Mouse (Mus musculus) liver, embryonic 13.5 days (tissue): Measurements from ENCODE around the gene Dnase1l2. TPM values are rescaled to one million over a fixed set of nuclear protein-coding genes. Genes with fewer than 3 reads are reported as not detected.
"Not testable (repeated sequence)": the region's sequence is repeated elsewhere in the genome, so short reads cannot be mapped to it uniquely, and the experiment has no call there.

Experiments
- ATAC-seq: fragments of 200-750 bp; cut with Nextera tagmentation; 2 replicates; pipeline ENCODE4 v1.8.0; 2017; ENCODE audit warnings: low read depth, mild to moderate bottlenecking, moderate number of reproducible peaks, moderate library complexity
- DNase-seq: peaks from one replicate; pipeline ENCODE4 v3.0.0; 2022
- H3K27ac ChIP-seq: fragments of 300-500 bp; sonication (generic); 2 replicates; pipeline ENCODE4 v1.5.1; 2015; ENCODE audit warnings: moderate library complexity, mild to moderate bottlenecking, inconsistent platforms
- H3K27me3 ChIP-seq: fragments of 300-500 bp; sonication (generic); 2 replicates; pipeline ENCODE4 v1.6.1; 2015; ENCODE audit warnings: mild to moderate bottlenecking, inconsistent platforms
- H3K36me3 ChIP-seq: fragments of 300-500 bp; sonication (generic); 2 replicates; pipeline ENCODE4 v1.6.1; 2015; ENCODE audit warnings: mild to moderate bottlenecking, inconsistent platforms
- H3K4me1 ChIP-seq: fragments of 300-500 bp; sonication (generic); replicated peaks from 2 replicates; pipeline ENCODE4 v1.6.1; 2015; ENCODE audit warnings: inconsistent platforms
- H3K4me2 ChIP-seq: fragments of 300-500 bp; sonication (generic); 2 replicates; pipeline ENCODE4 v1.6.1; 2015; ENCODE audit warnings: inconsistent platforms, mild to moderate bottlenecking, moderate library complexity
- H3K4me3 ChIP-seq: fragments of 300-500 bp; sonication (generic); replicated peaks from 2 replicates; pipeline ENCODE4 v1.5.1; 2015; ENCODE audit warnings: mild to moderate bottlenecking, inconsistent platforms
- H3K9ac ChIP-seq: fragments of 300-500 bp; sonication (generic); 2 replicates; pipeline ENCODE4 v1.6.1; 2015; ENCODE audit warnings: mild to moderate bottlenecking, inconsistent platforms
- H3K9me3 ChIP-seq: fragments of 300-500 bp; sonication (generic); replicated peaks from 2 replicates; pipeline ENCODE4 v1.6.1; 2016; ENCODE audit warnings: inconsistent platforms
- WGBS: fragments of 180-500 bp; shearing (Covaris S2); methylation state at CpG from one replicate; pipeline ENCODE4 v1.1.7; 2015; ENCODE audit not compliant: insufficient replicate concordance; 5-methylcytosine and 5-hydroxymethylcytosine counted together
- polyA plus RNA-seq: library from polyadenylated mRNA; unstranded; fragments of >200 nt; fragmentation: Nextera tagmentation; extraction: Ambion mirVana; gene quantifications from 2 replicates; pipeline ENCODE4 v1.2.1, GENCODE M21; 2015

The Dnase1l2 gene
- polyA plus RNA-seq, 1 experiment from 2014 or later = 0.33 TPM

DNA sequence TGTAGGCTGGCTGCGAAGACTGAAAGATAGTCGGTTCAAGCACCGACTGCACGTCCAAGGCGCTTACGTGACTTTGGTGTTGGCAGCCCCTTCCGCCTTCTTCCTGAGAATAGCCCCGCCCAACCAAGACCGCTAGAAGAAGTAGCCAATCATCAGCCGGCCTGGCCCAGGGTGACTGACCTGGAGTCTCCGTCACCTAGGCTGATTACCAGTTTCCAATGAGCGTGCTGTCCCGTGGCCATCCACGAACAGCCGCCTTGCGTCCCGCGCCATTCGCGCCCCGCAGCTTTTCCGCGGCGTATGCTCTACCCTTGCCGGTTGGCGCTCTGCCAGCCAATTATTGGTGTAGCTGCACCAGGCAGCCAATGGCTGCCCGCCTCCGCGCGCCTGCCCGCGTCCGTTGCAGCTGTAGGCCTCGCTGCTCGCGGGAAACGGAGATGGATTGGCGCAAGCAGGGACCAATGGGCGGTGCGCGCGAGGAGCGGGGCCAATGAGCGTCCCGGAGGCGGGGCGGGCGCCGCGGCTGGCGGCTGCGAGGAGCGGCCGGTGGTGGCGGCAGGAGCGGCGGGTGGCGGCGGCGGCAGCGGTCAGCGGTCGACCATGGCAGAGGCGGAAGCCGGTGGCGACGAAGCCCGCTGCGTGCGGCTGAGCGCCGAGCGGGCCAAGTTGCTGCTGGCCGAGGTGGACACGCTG lies 27.2 kb upstream of the Dnase1l2 start, which contains the start of the genes E4f1 and Pgp:
E4f1 (minus strand) TSS at position 404 of the 693 bp plus-strand sequence.
Pgp (plus strand) TSS at position 483 of the 693 bp plus-strand sequence.
- Histone ChIP-seq H3K36me3 (peaks cover 38% of the 10 kb centered on the region), H3K27me3 (no peaks in the 10 kb centered on the region), H3K4me2 (peak within 1 kb of the TSS; percentile 97), H3K4me3 (peak within 1 kb of the TSS; percentile 98), H3K9ac (peak within 1 kb of the TSS; percentile 99), H3K9me3 (no peaks in the 10 kb centered on the region), H3K4me1 (peaks cover 33% of the 10 kb centered on the region), H3K27ac (peak within 1 kb of the TSS; percentile 92)
- ATAC-seq = peak; percentile 97
- under 1% methylated on average over 64 of the region's 75 CpGs for WGBS
- DNase-seq = peak; percentile 99

- Histone ChIP-seq H3K9me3 (no peaks in the 10 kb centered on the region), H3K27me3 (no peaks in the 10 kb centered on the region), H3K4me1 (peaks cover 33% of the 10 kb centered on the region), H3K4me2 (peak overlapping the region; percentile 97), H3K27ac (peak overlapping the region; percentile 92), H3K4me3 (peak overlapping the region; percentile 98), H3K9ac (peak overlapping the region; percentile 99), H3K36me3 (peaks cover 31% of the 10 kb centered on the region)
- ATAC-seq (no peak), DNase-seq (no peak)
- 16% methylated on average over 7 of the region's 7 CpGs for WGBS
These were observed 26.5 kb upstream of the Dnase1l2 start for GRCm38 (mm10) chr17:24469336-24469909.

- Histone ChIP-seq H3K36me3 (peaks cover 25% of the 10 kb centered on the region), H3K27ac (no peak overlapping the region), H3K4me1 (peaks cover 30% of the 10 kb centered on the region), H3K4me2 (peak overlapping the region; percentile 14; the same call in 1 of the 2 replicates), H3K9ac (no peak overlapping the region), H3K4me3 (peak overlapping the region; percentile 10; the same call in 1 of the 2 replicates), H3K9me3 (no peaks in the 10 kb centered on the region), H3K27me3 (no peaks in the 10 kb centered on the region)
- no peak for ATAC-seq
- DNase-seq = no peak
- 87% methylated on average over 5 of the region's 5 CpGs for WGBS
These were observed 25.8 kb upstream of the Dnase1l2 start for GRCm38 (mm10) chr17:24468636-24469246.

- H3K36me3 ChIP-seq = no peaks in the 10 kb centered on the region
- H3K27ac ChIP-seq = no peak overlapping the region
- no peaks in the 10 kb centered on the region for H3K27me3 ChIP-seq
- WGBS = 33% methylated on average over 6 of the region's 6 CpGs
- DNase-seq = no peak
- H3K4me1 ChIP-seq = peaks cover 14% of the 10 kb centered on the region
- ATAC-seq = 0 out of 2 replicates have a peak, but pooled peaks have one; percentile 39
- H3K4me3 ChIP-seq = no peak overlapping the region
- no peak overlapping the region for H3K9ac ChIP-seq
- no peaks in the 10 kb centered on the region for H3K9me3 ChIP-seq
- no peak overlapping the region for H3K4me2 ChIP-seq
These were observed 20.6 kb upstream of the Dnase1l2 start for GRCm38 (mm10) chr17:24463374-24464133.

GRCm38 (mm10) chr17:24462932-24463331 lies 20.0 kb upstream of the Dnase1l2 start:
- Histone ChIP-seq H3K27ac (no peak overlapping the region), H3K4me3 (no peak overlapping the region), H3K27me3 (no peaks in the 10 kb centered on the region), H3K9me3 (no peaks in the 10 kb centered on the region), H3K9ac (no peak overlapping the region), H3K4me1 (peaks cover 14% of the 10 kb centered on the region), H3K36me3 (no peaks in the 10 kb centered on the region), H3K4me2 (no peak overlapping the region)
- DNase-seq (no peak), ATAC-seq (no peak)
- 80% methylated on average over 1 of the region's 1 CpGs for WGBS

DNA sequence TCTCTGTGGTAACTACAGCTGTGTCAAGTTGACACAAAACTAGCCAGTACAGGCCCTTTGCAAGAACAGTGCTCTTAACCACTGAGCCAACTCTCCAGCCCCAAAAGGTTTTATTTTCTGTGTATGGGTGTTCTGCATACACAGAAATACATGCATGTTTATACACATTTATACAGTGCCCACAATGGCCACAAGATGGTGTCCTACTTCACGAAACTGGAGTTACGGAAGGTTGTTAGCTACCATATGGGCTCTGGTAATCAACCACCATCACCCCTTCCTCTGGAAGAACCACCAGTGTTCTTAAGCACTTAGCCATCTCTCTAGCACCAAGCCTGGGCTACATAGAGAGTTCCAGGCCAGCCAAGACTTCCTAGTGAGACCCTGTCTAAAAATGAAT lies 18.7 kb upstream of the Dnase1l2 start:
- Histone ChIP-seq H3K4me2 (no peak overlapping the region), H3K27me3 (no peaks in the 10 kb centered on the region), H3K36me3 (no peaks in the 10 kb centered on the region), H3K4me3 (no peak overlapping the region), H3K4me1 (peaks cover 14% of the 10 kb centered on the region), H3K27ac (no peak overlapping the region), H3K9me3 (no peaks in the 10 kb centered on the region), H3K9ac (no peak overlapping the region)
- WGBS = 44% methylated on average over 2 of the region's 2 CpGs
- ATAC-seq = no peak; the same call in 1 of the 2 replicates
- peak; percentile 37 for DNase-seq

DNA sequence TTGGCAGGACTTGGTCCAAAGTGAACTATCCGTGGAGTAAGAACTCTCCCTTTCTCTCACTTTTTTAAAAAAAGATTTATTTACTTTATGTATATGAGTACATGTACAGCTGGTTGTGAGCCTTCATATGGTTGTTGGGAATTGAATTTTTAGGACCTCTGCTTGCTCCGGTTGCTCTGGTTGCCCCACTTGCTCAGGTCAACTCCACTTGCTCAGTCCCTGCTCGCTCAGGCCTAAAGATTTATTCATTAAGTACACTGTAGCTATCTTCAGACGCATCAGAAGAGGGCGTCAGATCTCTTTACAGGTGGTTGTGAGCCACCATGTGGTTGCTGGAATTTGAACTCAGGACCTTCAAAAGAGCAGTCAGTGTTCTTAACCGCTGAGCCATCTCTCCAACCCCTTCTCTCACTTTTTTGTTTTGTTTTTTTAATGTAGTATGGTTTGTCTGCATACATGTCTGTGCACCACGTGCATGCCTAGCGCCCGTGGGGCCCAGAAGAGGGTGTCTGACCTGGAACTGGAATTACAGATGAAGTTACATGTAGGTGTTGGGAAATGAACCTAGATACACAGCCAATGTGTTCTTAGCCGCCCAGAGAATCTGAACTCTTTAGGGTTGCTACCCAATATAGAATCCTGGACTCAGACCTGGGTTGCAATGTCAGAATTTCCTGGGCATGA lies 12.8 kb upstream of the Dnase1l2 start:
- not testable (repeated sequence) for DNase-seq, H3K9me3 ChIP-seq, ATAC-seq, H3K27me3 ChIP-seq, H3K36me3 ChIP-seq
- 41% methylated on average over 10 of the region's 10 CpGs for WGBS
- H3K27ac ChIP-seq = peak overlapping the region; percentile 74
- H3K4me3 ChIP-seq = peak overlapping the region; percentile 77
- peak overlapping the region; percentile 54 for H3K9ac ChIP-seq
- peaks cover 31% of the 10 kb centered on the region for H3K4me1 ChIP-seq
- H3K4me2 ChIP-seq = peak overlapping the region; percentile 79

DNA sequence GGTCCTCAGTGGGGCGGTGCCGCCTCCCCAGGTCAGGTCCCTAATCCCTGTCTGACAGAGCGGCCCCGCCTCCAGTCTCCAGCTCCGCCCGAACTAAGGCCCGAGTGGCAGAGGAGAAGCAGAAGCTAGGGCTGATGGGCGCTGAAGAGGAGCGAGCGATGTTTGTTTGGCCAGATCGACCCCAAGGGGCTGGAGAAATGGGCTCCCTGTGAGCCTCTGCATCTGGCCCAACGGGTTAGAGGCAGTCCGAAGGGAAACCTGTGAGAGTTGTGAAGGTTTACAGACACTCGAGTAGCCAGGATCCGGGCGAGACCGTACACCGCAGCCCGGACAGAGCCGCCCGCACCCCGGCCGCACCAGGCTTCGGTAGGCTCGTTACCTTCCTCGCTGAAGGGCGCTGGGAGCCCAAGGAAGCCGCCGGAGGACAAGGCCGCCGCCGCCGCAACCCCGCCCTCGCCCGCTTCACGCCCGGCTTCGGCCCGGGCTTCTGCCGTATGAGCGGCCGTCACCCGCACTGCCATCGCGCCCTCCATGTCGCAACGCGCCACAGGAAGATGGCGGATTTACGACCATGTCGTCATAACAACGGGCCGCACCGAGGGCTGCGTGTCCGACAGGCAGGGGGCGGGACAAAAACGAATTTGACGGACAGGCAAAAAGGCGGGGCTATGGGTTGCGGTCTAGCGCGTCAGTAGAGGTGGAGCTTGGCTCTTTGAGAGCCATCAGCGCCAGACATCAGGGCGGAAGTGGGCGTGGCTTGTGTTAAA lies 12.0 kb upstream of the Dnase1l2 start:
- Histone ChIP-seq H3K27ac (peak overlapping the region; percentile 98), H3K27me3 (no peaks in the 10 kb centered on the region), H3K9ac (peak overlapping the region; percentile 94), H3K4me1 (peaks cover 31% of the 10 kb centered on the region), H3K4me2 (peak overlapping the region; percentile 79), H3K4me3 (peak overlapping the region; percentile 77), H3K36me3 (peaks cover 15% of the 10 kb centered on the region), H3K9me3 (no peaks in the 10 kb centered on the region)
- WGBS = 1% methylated on average over 67 of the region's 67 CpGs
- peak; percentile 99 for DNase-seq
- peak; percentile 94 for ATAC-seq

- Histone ChIP-seq H3K36me3 (peaks cover 21% of the 10 kb centered on the region), H3K27ac (peak overlapping the region; percentile 98)
These were observed 11.4 kb upstream of the Dnase1l2 start for GRCm38 (mm10) chr17:24454218-24454755.

GRCm38 (mm10) chr17:24453372-24453771 lies 10.5 kb upstream of the Dnase1l2 start:
- DNase-seq = peak; percentile 47
- peaks cover 30% of the 10 kb centered on the region for H3K36me3 ChIP-seq
- H3K27me3 ChIP-seq = no peaks in the 10 kb centered on the region
- 61% methylated on average over 2 of the region's 2 CpGs for WGBS
- no peaks in the 10 kb centered on the region for H3K9me3 ChIP-seq
- peak overlapping the region; percentile 79 for H3K4me2 ChIP-seq
- H3K4me3 ChIP-seq = peak overlapping the region; percentile 77
- peak overlapping the region; percentile 98 for H3K27ac ChIP-seq
- peaks cover 31% of the 10 kb centered on the region for H3K4me1 ChIP-seq
- no peak for ATAC-seq
- H3K9ac ChIP-seq = peak overlapping the region; percentile 94

More at GRCm38 (mm10) chr17:24454218-24454755, 11.4 kb upstream of the Dnase1l2 start:
- H3K4me3 ChIP-seq = peak overlapping the region; percentile 77
- H3K4me1 ChIP-seq = peaks cover 31% of the 10 kb centered on the region
- H3K9ac ChIP-seq = peak overlapping the region; percentile 94
- ATAC-seq = no peak
- H3K27me3 ChIP-seq = no peaks in the 10 kb centered on the region
- 3% methylated on average over 14 of the region's 14 CpGs for WGBS
- no peak for DNase-seq
- H3K9me3 ChIP-seq = no peaks in the 10 kb centered on the region
- peak overlapping the region; percentile 79 for H3K4me2 ChIP-seq
